13 mouse cellular contexts compared by ENCODE assay signal in genomic region chr13:97282911-97283281, GRCm38 (mm10). TPM values are rescaled to one million over a fixed set of nuclear protein-coding genes. Genes with fewer than 3 reads are reported as not detected.
DNase-seq lines count a peak whose midpoint lies in the region; ATAC-seq and TF ChIP-seq lines count a peak whose summit lies in the region.
"Had no signal": no experiment of that assay in that cellular context is flagged by ENCODE, and none has a peak within 500 bp of the region (broad histone marks: within the 10 kb centered on the region; RNA-seq: fewer than 3 reads in every experiment).

No protein-coding gene starts in this region.

- no peaks in the 10 kb centered on the region; the same call in 1 of the 2 replicates for H3K4me1 ChIP-seq in kidney, adult 2 months (ENCODE audit: control insufficient read depth, insufficient read depth, low read length)
- H3K4me1 ChIP-seq in embryonic facial prominence, embryonic 10.5 days, result peaks cover 15% of the 10 kb centered on the region
- H3K4me1 ChIP-seq in forebrain, embryonic 16.5 days (replicated peaks; ENCODE audit: control insufficient read depth, insufficient read depth, low read length), result peaks cover 12% of the 10 kb centered on the region
- peaks cover 14% of the 10 kb centered on the region for H3K4me1 ChIP-seq in midbrain, embryonic 12.5 days

- no peak overlapping the region for H3K27ac ChIP-seq in kidney, adult 2 months (ENCODE audit: insufficient read depth, low read depth, low read length)
- H3K27ac ChIP-seq in embryonic facial prominence, embryonic 10.5 days (replicated peaks), result no peak overlapping the region
- no peak overlapping the region for H3K27ac ChIP-seq in forebrain, embryonic 16.5 days (ENCODE audit: low read length)
- no peak overlapping the region for H3K27ac ChIP-seq in midbrain, embryonic 12.5 days (replicated peaks)

- peak overlapping the region; percentile 53; the same call in 1 of the 2 replicates for H3K4me2 ChIP-seq in forebrain, embryonic 16.5 days (ENCODE audit: low read length)
- peak overlapping the region; percentile 47 for H3K4me2 ChIP-seq in midbrain, embryonic 12.5 days (replicated peaks)

- no peak for ATAC-seq in forebrain, embryonic 16.5 days
- ATAC-seq in midbrain, embryonic 12.5 days (ENCODE audit: low FRiP score, low read depth), result no peak
- no peak for ATAC-seq in cerebellum, adult (ENCODE audit: insufficient number of reproducible peaks, low FRiP score, low TSS enrichment)

- no peak overlapping the region for H3K4me3 ChIP-seq in kidney, adult 2 months (ENCODE audit: insufficient read depth, low read depth, low read length)
- peak overlapping the region; percentile 47; the same call in 1 of the 2 replicates for H3K4me3 ChIP-seq in embryonic facial prominence, embryonic 10.5 days
- H3K4me3 ChIP-seq in forebrain, embryonic 16.5 days (replicated peaks; ENCODE audit: low read length), result no peak overlapping the region
- no peak overlapping the region for H3K4me3 ChIP-seq in midbrain, embryonic 12.5 days

- no peaks in the 10 kb centered on the region for H3K36me3 ChIP-seq in kidney, adult 2 months (ENCODE audit: control insufficient read depth, insufficient read depth, low read length)
- no peaks in the 10 kb centered on the region for H3K36me3 ChIP-seq in embryonic facial prominence, embryonic 10.5 days (replicated peaks)
- H3K36me3 ChIP-seq in forebrain, embryonic 16.5 days (ENCODE audit: control insufficient read depth, insufficient read depth), result no peaks in the 10 kb centered on the region
- no peaks in the 10 kb centered on the region for H3K36me3 ChIP-seq in midbrain, embryonic 12.5 days

- no peak for TF ChIP-seq CTCF in kidney, adult 2 months (conservative IDR thresholded peaks at IDR 0.05; ENCODE audit: insufficient read depth, insufficient read length, low read depth, low read length)

- H3K9ac ChIP-seq in forebrain, embryonic 16.5 days (replicated peaks; ENCODE audit: low read depth, low read length), result no peak overlapping the region
- no peak overlapping the region for H3K9ac ChIP-seq in midbrain, embryonic 12.5 days (replicated peaks)

- 45% methylated on average over 9 of the region's 9 CpGs for WGBS in kidney, adult 2 months
- WGBS in embryonic facial prominence, embryonic 10.5 days, result 5% methylated on average over 9 of the region's 9 CpGs
- WGBS in forebrain, embryonic 16.5 days, result 12% methylated on average over 9 of the region's 9 CpGs
- WGBS in midbrain, embryonic 12.5 days, result 9% methylated on average over 9 of the region's 9 CpGs

- no peaks in the 10 kb centered on the region for H3K27me3 ChIP-seq in kidney, adult 2 months (replicated peaks; ENCODE audit: control insufficient read depth, insufficient read depth, low read length)
- H3K27me3 ChIP-seq in embryonic facial prominence, embryonic 10.5 days (replicated peaks; ENCODE audit: low read depth, poor library complexity, severe bottlenecking), result peaks cover 53% of the 10 kb centered on the region
- no peaks in the 10 kb centered on the region for H3K27me3 ChIP-seq in forebrain, embryonic 16.5 days (replicated peaks; ENCODE audit: control insufficient read depth, insufficient read depth, low read length)
- peaks cover 32% of the 10 kb centered on the region for H3K27me3 ChIP-seq in midbrain, embryonic 12.5 days

- no peak for TF ChIP-seq POLR2A in kidney, adult 2 months (IDR thresholded peaks at IDR 0.05; ENCODE audit: low read depth, low read length)

- DNase-seq in kidney, adult 2 months, result peak; percentile 19
- no peak for DNase-seq in kidney, adult 11 months
- no peak for DNase-seq in embryonic facial prominence, embryonic 10.5 days (ENCODE audit: low spot score)
- no peak for DNase-seq in ovary, adult 18-20 months (ENCODE audit: low spot score)
- DNase-seq: adrenal gland, postnatal 36 days; cerebellum, postnatal 14 days; gastrocnemius, postnatal 14 days; kidney, postnatal 4 days; right cerebral cortex, postnatal 4 days; thymus, postnatal 25 days had no signal

- no peaks in the 10 kb centered on the region for H3K9me3 ChIP-seq in embryonic facial prominence, embryonic 10.5 days
- no peaks in the 10 kb centered on the region for H3K9me3 ChIP-seq in forebrain, embryonic 16.5 days (ENCODE audit: control insufficient read depth, low read length)
- no peaks in the 10 kb centered on the region for H3K9me3 ChIP-seq in midbrain, embryonic 12.5 days

RNA-seq across cellular contexts. Expression of gene Enc1, which starts 42.0 kb away (rescaled TPM):
- 2.7 and 3.6 TPM in 2 replicates for polyA plus RNA-seq in kidney, adult 2 months (2012; rRNA removed)
- 5.6 and 6.8 TPM in 2 replicates for polyA plus RNA-seq in embryonic facial prominence, embryonic 10.5 days (2016; fragmentation: Nextera tagmentation; extraction: Ambion mirVana)
- polyA plus RNA-seq in forebrain, embryonic 16.5 days (2015; fragmentation: Nextera tagmentation; extraction: Ambion mirVana), result 133 and 143 TPM in 2 replicates
- 21.9 and 22.0 TPM in 2 replicates for polyA plus RNA-seq in midbrain, embryonic 12.5 days (2016; fragmentation: Nextera tagmentation; extraction: Ambion mirVana)
